Mouse (Mus musculus): ENCODE results near the gene Gbp5. TPM values are rescaled to one million over a fixed set of nuclear protein-coding genes. Genes with fewer than 3 reads are reported as not detected.
A peak's percentile ranks its signal among the peaks of the same experiment; 100 is the strongest.

The Gbp5 gene
- polyA plus RNA-seq (2015; fragmentation: Nextera tagmentation; extraction: Ambion mirVana): 0.13 and 0.31 TPM in 2 replicates

DNA sequence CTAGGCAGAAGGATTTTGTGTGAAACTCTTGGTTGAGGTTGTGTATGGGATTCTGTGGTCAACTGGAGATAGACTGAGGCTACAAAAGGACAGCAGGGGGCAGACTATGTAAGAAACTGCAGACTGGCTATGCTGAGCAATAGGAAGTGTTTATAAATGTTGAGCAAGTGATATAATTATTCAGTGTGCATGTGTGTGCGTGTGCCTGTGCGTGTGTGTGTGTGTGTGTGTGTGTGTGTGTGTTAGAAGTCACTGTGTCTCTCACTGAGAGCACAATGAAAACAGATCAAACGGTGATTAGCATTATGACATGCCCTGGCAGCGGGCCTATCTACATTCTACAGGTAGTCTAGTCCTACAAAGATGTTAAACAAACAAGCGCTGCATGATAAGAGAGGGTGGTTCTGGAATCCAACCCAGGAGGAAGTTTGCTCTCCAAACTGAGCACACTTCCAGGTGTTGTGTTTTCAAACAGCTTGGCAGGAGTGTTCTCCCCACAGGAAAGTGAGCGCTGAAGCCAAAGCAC, at the start of gene Gbp5:
TSS of gene Gbp5 (plus strand) at position 443 of the 526 bp plus-strand sequence.
- Histone ChIP-seq H3K9ac (no peak within 1 kb of the TSS), H3K36me3 (no peaks in the 10 kb centered on the region), H3K4me1 (0 out of 2 replicates have a peak, but pooled peaks cover 4% of the 10 kb centered on the region), H3K27ac (no peak within 1 kb of the TSS; the same call in 1 of the 2 replicates), H3K4me2 (no peak within 1 kb of the TSS), H3K27me3 (replicated peaks) (no peaks in the 10 kb centered on the region), H3K4me3 (replicated peaks) (no peak within 1 kb of the TSS), H3K9me3 (no peaks in the 10 kb centered on the region)
- peak; percentile 90 for ATAC-seq (ENCODE audit: insufficient read depth, low FRiP score, low read depth)
- WGBS: 43% methylated on average over 6 of the region's 6 CpGs

DNA sequence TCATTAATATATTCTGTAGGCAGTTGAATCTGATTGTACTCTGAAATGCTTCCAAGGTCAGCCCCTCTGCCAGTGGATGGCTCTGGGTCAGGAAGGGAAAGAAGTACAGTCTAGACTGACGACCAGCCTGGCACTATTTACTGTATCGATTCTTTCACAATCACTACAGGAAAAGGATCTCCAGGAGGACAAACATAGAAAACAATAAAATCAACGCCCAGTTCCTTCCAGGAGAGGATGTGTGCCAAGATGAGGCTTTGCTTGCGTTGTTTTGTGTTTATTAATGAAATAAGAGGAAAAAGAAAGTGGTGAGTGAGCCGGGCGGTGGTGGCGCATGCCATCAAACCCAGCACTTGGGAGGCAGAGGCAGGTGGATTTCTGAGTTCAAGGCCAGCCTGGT, 39.6 kb upstream of the Gbp5 start:
- H3K9me3 ChIP-seq: no peaks in the 10 kb centered on the region
- H3K36me3 ChIP-seq: no peaks in the 10 kb centered on the region
- H3K4me2 ChIP-seq: no peak overlapping the region
- WGBS: 80% methylated on average over 7 of the region's 7 CpGs
- H3K27ac ChIP-seq: no peak overlapping the region
- no peaks in the 10 kb centered on the region for H3K4me1 ChIP-seq
- no peak for ATAC-seq (ENCODE audit: insufficient read depth, low FRiP score, low read depth)
- H3K27me3 ChIP-seq (replicated peaks): no peaks in the 10 kb centered on the region
- no peak overlapping the region for H3K4me3 ChIP-seq (replicated peaks)
- no peak overlapping the region for H3K9ac ChIP-seq

DNA sequence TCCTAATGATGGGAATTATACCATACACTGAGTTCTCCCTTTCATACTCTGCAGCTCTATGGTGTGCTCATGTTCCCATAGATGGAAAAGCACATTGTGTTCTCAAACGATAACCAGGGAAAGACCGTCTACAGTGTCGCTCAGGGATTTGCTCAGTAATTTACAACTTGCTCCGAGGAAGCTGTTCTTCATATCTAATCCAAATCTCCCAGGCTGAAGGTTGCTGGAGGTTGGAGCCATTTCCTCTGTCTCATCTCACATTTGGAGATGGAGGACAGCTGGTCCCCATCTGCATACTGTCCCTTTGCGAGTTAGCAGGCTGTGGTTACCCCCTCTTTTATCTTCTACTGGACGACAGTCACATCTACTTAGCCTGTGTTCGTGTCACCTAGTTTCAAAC, 34.5 kb upstream of the Gbp5 start:
- no peak overlapping the region for H3K4me2 ChIP-seq
- no peaks in the 10 kb centered on the region for H3K36me3 ChIP-seq
- peak; percentile 22; the same call in 1 of the 2 replicates for ATAC-seq (ENCODE audit: insufficient read depth, low FRiP score, low read depth)
- no peaks in the 10 kb centered on the region for H3K9me3 ChIP-seq
- H3K9ac ChIP-seq: no peak overlapping the region
- H3K27me3 ChIP-seq (replicated peaks): no peaks in the 10 kb centered on the region
- no peaks in the 10 kb centered on the region for H3K4me1 ChIP-seq
- WGBS: 36% methylated on average over 7 of the region's 7 CpGs
- H3K4me3 ChIP-seq (replicated peaks): no peak overlapping the region
- no peak overlapping the region for H3K27ac ChIP-seq

DNA sequence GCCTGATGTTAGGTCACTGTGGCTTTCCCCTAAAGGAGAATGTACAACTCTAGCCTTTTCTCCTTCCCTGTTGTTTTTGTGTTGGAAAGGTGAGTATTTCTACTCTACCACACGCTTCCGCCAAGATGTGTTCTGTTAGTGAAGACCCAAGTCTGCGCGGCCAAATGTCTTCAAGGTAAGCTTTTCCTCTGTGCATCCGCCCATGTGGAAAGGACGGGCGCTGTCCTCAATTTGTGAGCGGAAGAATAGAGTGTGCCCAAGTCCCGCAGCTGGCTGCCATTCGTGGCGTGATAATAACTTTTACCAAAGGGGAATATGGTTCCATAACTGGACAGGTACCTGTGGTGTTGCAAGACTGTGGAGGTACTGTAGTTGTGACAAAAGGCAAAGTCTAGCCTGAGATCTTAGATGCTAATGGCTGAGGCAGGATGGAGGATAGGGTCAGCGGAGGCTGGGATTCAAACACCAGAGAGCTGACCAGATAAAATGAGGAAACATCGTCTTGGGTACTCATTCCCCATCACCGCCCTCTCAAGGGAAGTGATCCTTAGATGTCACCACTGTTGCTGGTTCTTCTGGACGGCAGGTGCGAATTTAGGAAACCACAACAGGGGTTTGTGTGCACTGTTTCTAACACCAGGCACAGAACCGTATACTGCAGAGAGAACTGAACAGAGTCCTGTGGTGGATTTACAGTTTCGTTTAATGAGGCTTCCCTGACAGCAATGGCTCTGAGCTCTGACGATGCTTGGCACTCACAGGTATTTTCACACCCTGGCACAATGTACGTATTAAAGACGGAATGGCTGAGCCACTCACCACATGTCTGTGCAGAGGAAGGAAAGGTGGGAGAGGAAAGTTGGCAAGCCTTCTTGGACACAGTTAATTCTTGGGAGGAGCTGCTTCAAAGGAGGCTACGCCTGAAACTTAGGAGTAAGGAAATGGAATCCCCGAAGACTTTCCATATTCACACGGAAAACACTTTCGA, 30.7 kb upstream of the Gbp5 start:
- no peak overlapping the region for H3K27ac ChIP-seq
- no peak overlapping the region for H3K4me3 ChIP-seq (replicated peaks)
- H3K9me3 ChIP-seq: no peaks in the 10 kb centered on the region
- H3K4me2 ChIP-seq: no peak overlapping the region
- no peaks in the 10 kb centered on the region for H3K36me3 ChIP-seq
- WGBS: 88% methylated on average over 25 of the region's 25 CpGs
- no peaks in the 10 kb centered on the region for H3K4me1 ChIP-seq
- no peaks in the 10 kb centered on the region for H3K27me3 ChIP-seq (replicated peaks)
- ATAC-seq (ENCODE audit: insufficient read depth, low FRiP score, low read depth): no peak
- no peak overlapping the region for H3K9ac ChIP-seq

DNA sequence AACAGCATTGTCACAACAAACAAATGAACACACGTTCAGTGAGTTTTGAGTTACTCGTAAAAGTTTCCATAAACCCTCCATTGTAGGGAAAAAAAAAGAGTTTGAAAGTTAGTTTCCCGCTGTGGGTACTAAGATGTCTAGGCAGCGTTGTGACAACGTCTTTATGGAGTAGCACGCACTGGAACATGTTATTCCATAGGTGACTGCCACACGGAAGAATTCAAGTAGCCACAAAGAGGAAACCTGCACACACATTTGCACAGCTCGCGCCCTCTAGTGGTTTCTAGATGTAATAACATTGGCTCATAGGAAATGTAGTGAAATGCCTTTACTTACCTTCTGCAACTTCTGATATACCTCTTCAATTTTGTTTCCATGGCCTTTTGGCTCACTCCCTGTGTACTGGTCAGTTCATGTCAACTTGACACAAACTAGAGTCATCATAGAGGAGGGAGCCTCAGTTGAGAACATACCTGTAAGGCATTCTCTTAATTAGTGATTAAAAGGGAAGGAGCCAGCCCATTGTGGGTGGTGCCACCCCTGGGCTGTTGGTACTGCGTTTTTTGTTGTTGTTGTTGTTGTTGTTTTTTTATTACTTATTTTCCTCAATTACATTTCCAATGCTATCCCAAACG, 19.3 kb upstream of the Gbp5 start:
- Histone ChIP-seq H3K27me3 (replicated peaks) (no peaks in the 10 kb centered on the region), H3K9me3 (no peaks in the 10 kb centered on the region), H3K4me2 (peak overlapping the region; percentile 40), H3K4me3 (replicated peaks) (no peak overlapping the region), H3K27ac (no peak overlapping the region), H3K36me3 (no peaks in the 10 kb centered on the region), H3K4me1 (no peaks in the 10 kb centered on the region), H3K9ac (no peak overlapping the region)
- no peak for ATAC-seq (ENCODE audit: insufficient read depth, low FRiP score, low read depth)
- WGBS: 16% methylated on average over 11 of the region's 11 CpGs

DNA sequence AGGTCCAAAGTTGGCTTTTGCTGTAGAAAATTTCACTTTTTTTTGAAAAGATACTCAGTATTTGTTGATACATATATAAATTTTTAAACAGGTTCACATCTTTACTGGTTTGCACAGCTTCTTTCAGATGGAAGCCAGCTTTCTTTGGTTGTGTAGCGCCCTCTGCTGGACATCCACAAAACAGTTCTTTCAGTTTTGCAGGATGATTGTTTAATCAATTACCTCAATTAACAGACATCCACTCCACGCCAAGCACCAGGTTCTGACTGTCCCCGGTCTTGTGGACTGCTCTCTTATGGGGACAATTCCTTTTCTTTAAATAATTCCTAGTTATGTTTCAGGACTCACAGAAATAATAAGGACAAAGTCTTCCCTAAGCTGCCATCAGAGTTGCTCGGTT, 17.9 kb upstream of the Gbp5 start:
- H3K9me3 ChIP-seq: no peaks in the 10 kb centered on the region
- no peak for ATAC-seq (ENCODE audit: insufficient read depth, low FRiP score, low read depth)
- H3K27me3 ChIP-seq (replicated peaks): no peaks in the 10 kb centered on the region
- no peaks in the 10 kb centered on the region for H3K36me3 ChIP-seq
- H3K4me2 ChIP-seq: no peak overlapping the region
- no peak overlapping the region for H3K9ac ChIP-seq
- no peak overlapping the region for H3K27ac ChIP-seq
- no peak overlapping the region for H3K4me3 ChIP-seq (replicated peaks)
- H3K4me1 ChIP-seq: no peaks in the 10 kb centered on the region
- 16% methylated on average over 4 of the region's 4 CpGs for WGBS

DNA sequence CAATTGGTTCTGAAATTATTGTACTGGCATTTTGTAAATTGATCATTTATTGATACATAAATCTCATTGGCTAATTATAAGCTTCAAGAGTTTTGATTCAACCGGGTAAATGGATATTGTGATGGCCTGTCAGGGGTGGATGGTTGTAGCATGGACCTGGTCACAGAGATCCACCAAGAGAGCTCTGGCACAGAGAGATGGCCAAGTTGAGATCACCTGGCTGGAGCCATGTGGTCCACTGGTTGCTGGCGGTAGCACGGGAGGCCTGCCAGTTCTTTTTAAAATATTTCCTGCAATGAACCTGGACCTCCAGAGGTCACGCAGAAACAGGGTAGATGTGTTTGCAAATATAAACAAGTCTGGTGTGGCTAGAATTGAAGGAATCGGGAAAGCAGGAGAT, 15.9 kb upstream of the Gbp5 start:
- H3K27ac ChIP-seq: no peak overlapping the region
- no peak for ATAC-seq (ENCODE audit: insufficient read depth, low FRiP score, low read depth)
- H3K4me3 ChIP-seq (replicated peaks): no peak overlapping the region
- no peak overlapping the region for H3K9ac ChIP-seq
- H3K9me3 ChIP-seq: no peaks in the 10 kb centered on the region
- H3K4me1 ChIP-seq: no peaks in the 10 kb centered on the region
- H3K36me3 ChIP-seq: no peaks in the 10 kb centered on the region
- no peak overlapping the region for H3K4me2 ChIP-seq
- WGBS: 53% methylated on average over 5 of the region's 5 CpGs
- H3K27me3 ChIP-seq (replicated peaks): no peaks in the 10 kb centered on the region

DNA sequence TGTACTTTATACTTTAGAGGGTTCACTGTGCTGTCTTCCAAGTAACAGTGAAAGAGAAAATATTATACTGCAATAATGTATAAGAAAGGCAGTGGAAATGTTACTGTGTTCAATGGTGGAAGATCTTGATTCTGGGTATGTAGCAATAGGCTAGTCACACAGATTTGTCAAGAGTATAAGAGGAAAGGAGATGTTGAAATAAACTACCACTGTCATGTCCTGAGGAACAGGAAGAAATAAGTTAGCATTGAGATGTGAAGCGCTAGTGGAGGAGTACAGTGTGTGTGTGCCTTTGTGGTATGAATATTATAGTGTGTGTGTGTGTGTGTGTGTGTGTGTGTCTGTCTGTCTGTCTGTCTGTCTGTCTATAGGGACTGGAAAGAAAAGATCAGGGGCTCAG, 15.4 kb upstream of the Gbp5 start:
- Histone ChIP-seq H3K4me1 (no peaks in the 10 kb centered on the region), H3K36me3 (no peaks in the 10 kb centered on the region), H3K9ac (no peak overlapping the region), H3K27me3 (replicated peaks) (no peaks in the 10 kb centered on the region), H3K4me2 (no peak overlapping the region), H3K4me3 (replicated peaks) (no peak overlapping the region), H3K9me3 (no peaks in the 10 kb centered on the region), H3K27ac (no peak overlapping the region)
- WGBS: 72% methylated on average over 1 of the region's 1 CpGs
- no peak for ATAC-seq (ENCODE audit: insufficient read depth, low FRiP score, low read depth)

DNA sequence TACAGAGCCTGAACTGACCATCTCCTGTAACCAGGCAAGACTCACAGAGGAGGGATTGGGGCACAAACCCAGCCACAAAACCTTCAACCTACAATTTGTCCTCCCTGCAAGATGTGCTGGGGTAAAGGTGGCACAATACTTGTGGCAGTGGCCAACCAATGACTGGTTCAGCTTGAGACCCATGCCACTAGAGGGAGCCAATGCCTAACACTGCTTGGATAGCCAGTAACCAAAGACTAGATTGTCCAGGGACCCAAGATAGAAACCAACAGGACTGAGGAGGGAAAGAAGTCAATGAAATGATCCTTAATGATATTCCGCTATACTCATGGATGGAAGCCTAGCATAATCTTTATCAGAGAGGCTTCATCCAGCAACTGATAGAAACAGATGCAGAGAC, 3.3 kb upstream of the Gbp5 start:
- no peaks in the 10 kb centered on the region for H3K9me3 ChIP-seq
- no peak overlapping the region for H3K27ac ChIP-seq
- no peak for ATAC-seq (ENCODE audit: insufficient read depth, low FRiP score, low read depth)
- no peak overlapping the region for H3K4me2 ChIP-seq
- WGBS: 63% methylated on average over 1 of the region's 1 CpGs
- H3K4me3 ChIP-seq (replicated peaks): no peak overlapping the region
- no peaks in the 10 kb centered on the region for H3K4me1 ChIP-seq
- no peaks in the 10 kb centered on the region for H3K36me3 ChIP-seq
- no peak overlapping the region for H3K9ac ChIP-seq
- H3K27me3 ChIP-seq (replicated peaks): no peaks in the 10 kb centered on the region

DNA sequence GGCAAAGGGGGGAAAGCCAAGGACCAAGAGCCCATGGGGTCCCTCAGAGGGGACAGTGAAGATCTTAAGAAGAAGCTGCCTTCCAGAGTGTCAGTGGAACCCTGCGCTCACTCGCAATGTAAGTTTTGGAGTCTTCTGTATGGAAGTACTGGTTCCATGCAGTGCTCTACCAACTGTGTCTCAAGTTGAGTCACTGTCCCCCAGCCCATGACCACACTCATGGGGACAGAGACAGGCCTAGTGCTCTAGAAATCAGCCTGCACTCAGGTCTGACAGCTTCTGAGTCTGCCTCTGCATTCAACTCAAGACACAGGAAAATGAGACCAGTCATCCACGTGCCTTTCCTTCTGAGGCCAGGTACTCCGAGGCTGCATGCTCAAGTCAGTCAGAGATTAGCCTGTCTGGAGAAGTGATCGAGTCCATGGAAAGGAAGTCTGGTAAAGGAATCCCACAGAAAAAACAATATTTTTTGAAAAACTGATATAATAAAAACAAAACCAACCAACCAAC, 1.4 kb downstream of the Gbp5 start:
- Histone ChIP-seq H3K4me2 (no peak overlapping the region), H3K4me1 (0 out of 2 replicates have a peak, but pooled peaks cover 4% of the 10 kb centered on the region), H3K9me3 (no peaks in the 10 kb centered on the region), H3K27ac (no peak overlapping the region), H3K9ac (no peak overlapping the region), H3K36me3 (no peaks in the 10 kb centered on the region), H3K4me3 (replicated peaks) (no peak overlapping the region), H3K27me3 (replicated peaks) (no peaks in the 10 kb centered on the region)
- ATAC-seq (ENCODE audit: insufficient read depth, low FRiP score, low read depth): no peak
- WGBS: 92% methylated on average over 5 of the region's 5 CpGs

DNA sequence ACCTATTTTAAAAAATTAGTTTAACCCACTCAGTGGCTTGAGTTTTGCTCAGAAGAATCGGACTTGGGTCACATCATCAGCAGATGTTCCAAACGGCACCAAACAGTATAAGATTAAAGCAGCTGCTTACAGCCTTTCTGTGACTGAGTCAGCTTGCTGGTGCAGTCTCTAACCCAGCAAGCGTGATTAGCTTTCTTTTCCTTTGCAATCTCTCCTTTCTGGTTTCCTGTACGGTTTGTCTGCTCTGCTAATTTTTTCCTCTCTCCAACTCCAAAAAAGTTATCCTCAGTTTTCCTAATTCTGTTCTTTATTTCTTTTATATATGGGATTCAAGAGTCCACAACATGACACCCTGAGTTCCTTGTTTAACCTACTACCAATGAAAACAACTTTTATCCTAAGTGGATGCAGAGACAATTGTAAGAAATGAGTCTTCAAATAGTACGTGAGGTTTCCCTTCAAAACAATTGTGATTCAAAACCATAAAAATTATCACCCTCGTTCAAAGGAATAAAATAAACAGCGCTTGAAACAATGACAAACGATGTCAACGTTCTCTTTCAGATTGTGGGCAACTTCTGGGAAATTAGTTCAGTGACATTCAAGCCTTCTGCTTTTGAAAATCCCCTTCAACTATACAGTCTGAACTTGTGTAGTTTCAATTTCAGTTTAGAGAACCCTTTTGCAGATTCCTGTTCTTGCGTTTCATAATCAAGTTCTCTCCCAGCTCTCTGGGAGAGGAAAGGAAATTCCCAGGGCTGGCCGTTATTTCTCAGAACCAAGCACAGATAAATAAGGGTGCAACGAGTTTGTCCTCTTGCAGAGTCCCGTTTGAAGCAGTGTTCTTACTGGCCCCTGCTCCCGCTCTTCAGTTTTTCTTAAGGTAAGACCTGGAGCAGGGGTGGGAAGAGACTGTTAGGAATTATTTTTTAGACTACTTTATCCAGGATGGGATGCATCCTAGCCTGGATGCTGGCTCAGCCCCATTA, 2.6 kb downstream of the Gbp5 start:
- Histone ChIP-seq H3K36me3 (no peaks in the 10 kb centered on the region), H3K9ac (no peak overlapping the region), H3K9me3 (no peaks in the 10 kb centered on the region), H3K4me3 (replicated peaks) (peak overlapping the region; percentile 14; the same call in 1 of the 2 replicates), H3K4me2 (peak overlapping the region; percentile 42), H3K4me1 (0 out of 2 replicates have a peak, but pooled peaks cover 4% of the 10 kb centered on the region), H3K27me3 (replicated peaks) (no peaks in the 10 kb centered on the region), H3K27ac (no peak overlapping the region)
- no peak for ATAC-seq (ENCODE audit: insufficient read depth, low FRiP score, low read depth)
- WGBS: 37% methylated on average over 14 of the region's 14 CpGs

Measured in stomach, embryonic 15.5 days (tissue).